8 mouse cellular contexts compared by ENCODE assay signal in genomic region chr4:150915181-150915906, GRCm38 (mm10). TPM values are rescaled to one million over a fixed set of nuclear protein-coding genes. Genes with fewer than 3 reads are reported as not detected.
DNase-seq lines count a peak whose midpoint lies in the region; ATAC-seq lines count a peak whose summit lies in the region.

No protein-coding gene starts in this region.

- H3K9me3 ChIP-seq in hindbrain, embryonic 15.5 days = no peaks in the 10 kb centered on the region
- no peaks in the 10 kb centered on the region for H3K9me3 ChIP-seq in midbrain, embryonic 13.5 days

- peak overlapping the region; percentile 73 for H3K4me3 ChIP-seq in hindbrain, embryonic 15.5 days
- peak overlapping the region; percentile 67 for H3K4me3 ChIP-seq in midbrain, embryonic 13.5 days (replicated peaks)

- DNase-seq in frontal cortex, adult 2 months (ENCODE audit: extremely low spot score in 1 of 2, low spot score in 1 of 2) = peak; percentile 42 to 60
- no peak for DNase-seq in frontal cortex, postnatal 14 days (ENCODE audit: low spot score in 2 of 2)
- DNase-seq in right cerebral cortex, adult 18-20 months = peak; percentile 65
- DNase-seq in right cerebral cortex, postnatal 4 days = no peak
- no peak for DNase-seq in B cell, adult 2 months
- DNase-seq in ovary, adult 18-20 months (ENCODE audit: low spot score) = no peak

- 42% methylated on average over 10 of the region's 10 CpGs for WGBS in hindbrain, embryonic 15.5 days
- WGBS in midbrain, embryonic 13.5 days = 55% methylated on average over 10 of the region's 10 CpGs

- no peak for ATAC-seq in hindbrain, embryonic 15.5 days (ENCODE audit: low FRiP score, low read depth)
- ATAC-seq in midbrain, embryonic 13.5 days = 0 out of 2 replicates have a peak, but pooled peaks have one; percentile 29

- no peaks in the 10 kb centered on the region for H3K27me3 ChIP-seq in hindbrain, embryonic 15.5 days
- H3K27me3 ChIP-seq in midbrain, embryonic 13.5 days = no peaks in the 10 kb centered on the region

- peak overlapping the region; percentile 74 for H3K4me2 ChIP-seq in hindbrain, embryonic 15.5 days
- peak overlapping the region; percentile 77 for H3K4me2 ChIP-seq in midbrain, embryonic 13.5 days (replicated peaks)

- peak overlapping the region; percentile 80 for H3K27ac ChIP-seq in hindbrain, embryonic 15.5 days (replicated peaks)
- peak overlapping the region; percentile 69 for H3K27ac ChIP-seq in midbrain, embryonic 13.5 days

- H3K9ac ChIP-seq in hindbrain, embryonic 15.5 days = peak overlapping the region; percentile 85
- H3K9ac ChIP-seq in midbrain, embryonic 13.5 days (replicated peaks) = peak overlapping the region; percentile 85

- H3K4me1 ChIP-seq in hindbrain, embryonic 15.5 days (replicated peaks) = peaks cover 20% of the 10 kb centered on the region
- H3K4me1 ChIP-seq in midbrain, embryonic 13.5 days (replicated peaks) = peaks cover 18% of the 10 kb centered on the region

- no peaks in the 10 kb centered on the region for H3K36me3 ChIP-seq in hindbrain, embryonic 15.5 days
- no peaks in the 10 kb centered on the region for H3K36me3 ChIP-seq in midbrain, embryonic 13.5 days

RNA-seq across cellular contexts. Expression of gene Tnfrsf9, which starts 1.0 kb away (rescaled TPM):
- 1.3 and 2.6 TPM in 2 replicates for polyA plus RNA-seq in frontal cortex, adult 2 months (2012; rRNA removed)
- polyA plus RNA-seq in hindbrain, embryonic 15.5 days (2015; fragmentation: Nextera tagmentation; extraction: Ambion mirVana) = 0.34 and 0.41 TPM in 2 replicates
- 0.12 and 0.16 TPM in 2 replicates for polyA plus RNA-seq in midbrain, embryonic 13.5 days (2015; fragmentation: Nextera tagmentation; extraction: Ambion mirVana)

RNA-seq across cellular contexts. Expression of gene Park7, which starts 1.1 kb away (rescaled TPM):
- polyA plus RNA-seq in frontal cortex, adult 2 months (2012; rRNA removed) = 306 and 313 TPM in 2 replicates
- polyA plus RNA-seq in hindbrain, embryonic 15.5 days (2015; fragmentation: Nextera tagmentation; extraction: Ambion mirVana) = 372 and 389 TPM in 2 replicates
- 373 and 377 TPM in 2 replicates for polyA plus RNA-seq in midbrain, embryonic 13.5 days (2015; fragmentation: Nextera tagmentation; extraction: Ambion mirVana)

Comparison
In these comparisons a context has a peak if more than half of its experiments do, and no peak if none do; other contexts are left out.
1. DNase-seq: peak in frontal cortex, adult 2 months (2 of 2) and right cerebral cortex, adult 18-20 months (single experiment); none in frontal cortex, postnatal 14 days (0 of 2), right cerebral cortex, postnatal 4 days (single experiment), B cell, adult 2 months (0 of 2) and ovary, adult 18-20 months (single experiment).